Mouse (Mus musculus) hindbrain, embryonic 13.5 days (tissue): Measurements from ENCODE around the gene Efcab11. TPM values are rescaled to one million over a fixed set of nuclear protein-coding genes. Genes with fewer than 3 reads are reported as not detected.
A peak's percentile ranks its signal among the peaks of the same experiment; 100 is the strongest.

Experiments used
- ATAC-seq: fragments of 200-750 bp; cut with Nextera tagmentation; 2 replicates; pipeline ENCODE4 v1.8.0; 2017; ENCODE audit warnings: moderate TSS enrichment; ENCODE audit not compliant: low FRiP score
- H3K27ac ChIP-seq: fragments of 300-500 bp; sonication (generic); 2 replicates; pipeline ENCODE4 v1.5.1; 2015; ENCODE audit warnings: inconsistent platforms, mild to moderate bottlenecking, moderate library complexity
- H3K27me3 ChIP-seq: fragments of 300-500 bp; sonication (generic); 2 replicates; pipeline ENCODE4 v1.6.1; 2015; ENCODE audit warnings: mild to moderate bottlenecking, inconsistent platforms
- H3K36me3 ChIP-seq: fragments of 300-500 bp; sonication (generic); 2 replicates; pipeline ENCODE4 v1.6.1; 2015; ENCODE audit warnings: mild to moderate bottlenecking, inconsistent platforms
- H3K4me1 ChIP-seq: fragments of 300-500 bp; sonication (generic); replicated peaks from 2 replicates; pipeline ENCODE4 v1.6.1; 2015; ENCODE audit warnings: inconsistent platforms
- H3K4me2 ChIP-seq: fragments of 300-500 bp; sonication (generic); 2 replicates; pipeline ENCODE4 v1.6.1; 2015; ENCODE audit warnings: inconsistent platforms, mild to moderate bottlenecking, moderate library complexity
- H3K4me3 ChIP-seq: fragments of 300-500 bp; sonication (generic); 2 replicates; pipeline ENCODE4 v1.5.1; 2015; ENCODE audit warnings: mild to moderate bottlenecking, inconsistent platforms
- H3K9ac ChIP-seq: fragments of 300-500 bp; sonication (generic); 2 replicates; pipeline ENCODE4 v1.6.1; 2015; ENCODE audit warnings: mild to moderate bottlenecking, inconsistent platforms
- H3K9me3 ChIP-seq: fragments of 300-500 bp; sonication (generic); 2 replicates; pipeline ENCODE4 v1.6.1; 2016; ENCODE audit warnings: inconsistent platforms
- WGBS: fragments of 180-500 bp; shearing (Covaris S2); methylation state at CpG from one replicate; pipeline ENCODE4 v1.1.7; 2015; 5-methylcytosine and 5-hydroxymethylcytosine counted together
- polyA plus RNA-seq: library from polyadenylated mRNA; unstranded; fragments of >200 nt; fragmentation: Nextera tagmentation; extraction: Ambion mirVana; gene quantifications from 2 replicates; pipeline ENCODE4 v1.2.1, GENCODE M21; 2015

Gene Efcab11
- polyA plus RNA-seq, 1 experiment from 2014 or later = 5.7 TPM

- Histone ChIP-seq H3K36me3 (no peaks in the 10 kb centered on the region), H3K4me1 (peaks cover 22% of the 10 kb centered on the region), H3K4me2 (peak overlapping the region; percentile 39), H3K27me3 (no peaks in the 10 kb centered on the region), H3K9me3 (no peaks in the 10 kb centered on the region), H3K4me3 (peak overlapping the region; percentile 4), H3K27ac (peak overlapping the region; percentile 36), H3K9ac (0 out of 2 replicates have a peak overlapping the region, but pooled peaks have one; percentile 36)
- WGBS = 40% methylated on average over 15 of the region's 15 CpGs
- peak; percentile 94 for ATAC-seq
Observed at GRCm38 (mm10) chr12:99757754-99758526, 126.3 kb downstream of the Efcab11 start.

- peak overlapping the region; percentile 4 for H3K4me3 ChIP-seq
- H3K9me3 ChIP-seq = no peaks in the 10 kb centered on the region
- peak overlapping the region; percentile 36; the same call in 1 of the 2 replicates for H3K27ac ChIP-seq
- no peaks in the 10 kb centered on the region for H3K27me3 ChIP-seq
- no peaks in the 10 kb centered on the region for H3K36me3 ChIP-seq
- peak; percentile 57 for ATAC-seq
- H3K4me1 ChIP-seq = peaks cover 22% of the 10 kb centered on the region
- H3K9ac ChIP-seq = 0 out of 2 replicates have a peak overlapping the region, but pooled peaks have one; percentile 36
- H3K4me2 ChIP-seq = peak overlapping the region; percentile 39
- WGBS = 46% methylated on average over 18 of the region's 18 CpGs
Observed at GRCm38 (mm10) chr12:99756914-99757687, 127.1 kb downstream of the Efcab11 start.

- ATAC-seq = no peak
- Histone ChIP-seq H3K36me3 (no peaks in the 10 kb centered on the region), H3K4me1 (peaks cover 22% of the 10 kb centered on the region), H3K27ac (no peak overlapping the region), H3K4me3 (no peak overlapping the region), H3K4me2 (no peak overlapping the region), H3K9me3 (no peaks in the 10 kb centered on the region), H3K27me3 (no peaks in the 10 kb centered on the region), H3K9ac (no peak overlapping the region)
- WGBS = 84% methylated on average over 9 of the region's 9 CpGs
Observed at GRCm38 (mm10) chr12:99756213-99756612, 128.0 kb downstream of the Efcab11 start.

- no peaks in the 10 kb centered on the region for H3K27me3 ChIP-seq
- no peaks in the 10 kb centered on the region for H3K36me3 ChIP-seq
- 88% methylated on average over 11 of the region's 11 CpGs for WGBS
- no peaks in the 10 kb centered on the region for H3K9me3 ChIP-seq
- no peak overlapping the region for H3K4me2 ChIP-seq
- H3K4me1 ChIP-seq = peaks cover 21% of the 10 kb centered on the region
- H3K4me3 ChIP-seq = no peak overlapping the region
- H3K9ac ChIP-seq = no peak overlapping the region
- H3K27ac ChIP-seq = no peak overlapping the region
- no peak for ATAC-seq
Observed at GRCm38 (mm10) chr12:99752986-99753385, 131.3 kb downstream of the Efcab11 start.

GRCm38 (mm10) chr12:99749391-99749790 is 134.8 kb downstream of the Efcab11 start:
- WGBS = 59% methylated on average over 3 of the region's 3 CpGs

GRCm38 (mm10) chr12:99741631-99742030 is 142.6 kb downstream of the Efcab11 start:
- peaks cover 13% of the 10 kb centered on the region for H3K4me1 ChIP-seq
- no peaks in the 10 kb centered on the region for H3K27me3 ChIP-seq
- H3K9me3 ChIP-seq = no peaks in the 10 kb centered on the region
- no peak overlapping the region for H3K27ac ChIP-seq
- no peak overlapping the region for H3K4me2 ChIP-seq
- WGBS = 82% methylated on average over 8 of the region's 8 CpGs
- no peaks in the 10 kb centered on the region for H3K36me3 ChIP-seq
- H3K9ac ChIP-seq = no peak overlapping the region
- no peak overlapping the region for H3K4me3 ChIP-seq
- ATAC-seq = no peak

More at GRCm38 (mm10) chr12:99749391-99749790, 134.8 kb downstream of the Efcab11 start:
- H3K27ac ChIP-seq = no peak overlapping the region
- H3K36me3 ChIP-seq = no peaks in the 10 kb centered on the region
- no peak for ATAC-seq
- no peak overlapping the region for H3K9ac ChIP-seq
- H3K9me3 ChIP-seq = no peaks in the 10 kb centered on the region
- H3K27me3 ChIP-seq = no peaks in the 10 kb centered on the region
- peaks cover 5% of the 10 kb centered on the region; the same call in 1 of the 2 replicates for H3K4me1 ChIP-seq
- no peak overlapping the region for H3K4me2 ChIP-seq
- H3K4me3 ChIP-seq = no peak overlapping the region

- Histone ChIP-seq H3K4me1 (peaks cover 20% of the 10 kb centered on the region), H3K27ac (no peak overlapping the region), H3K9ac (no peak overlapping the region), H3K36me3 (no peaks in the 10 kb centered on the region), H3K4me2 (no peak overlapping the region), H3K4me3 (no peak overlapping the region), H3K9me3 (no peaks in the 10 kb centered on the region), H3K27me3 (no peaks in the 10 kb centered on the region)
- ATAC-seq = no peak
- 55% methylated on average over 5 of the region's 5 CpGs for WGBS
Observed at GRCm38 (mm10) chr12:99739211-99739610, 145.0 kb downstream of the Efcab11 start.

- no peak overlapping the region for H3K4me2 ChIP-seq
- no peak overlapping the region for H3K9ac ChIP-seq
- WGBS = 83% methylated on average over 6 of the region's 6 CpGs
Observed at GRCm38 (mm10) chr12:99738256-99738655, 146.0 kb downstream of the Efcab11 start.

GRCm38 (mm10) chr12:99736971-99737370 is 147.3 kb downstream of the Efcab11 start:
- H3K27ac ChIP-seq = peak overlapping the region; percentile 48

More at GRCm38 (mm10) chr12:99738256-99738655, 146.0 kb downstream of the Efcab11 start:
- Histone ChIP-seq H3K9me3 (no peaks in the 10 kb centered on the region), H3K4me3 (no peak overlapping the region), H3K4me1 (peaks cover 20% of the 10 kb centered on the region), H3K27me3 (no peaks in the 10 kb centered on the region), H3K36me3 (no peaks in the 10 kb centered on the region), H3K27ac (no peak overlapping the region)
- ATAC-seq = no peak

GRCm38 (mm10) chr12:99735172-99735571 is 149.1 kb downstream of the Efcab11 start:
- WGBS = 31% methylated on average over 10 of the region's 10 CpGs
- H3K4me1 ChIP-seq = peaks cover 20% of the 10 kb centered on the region
- H3K36me3 ChIP-seq = no peaks in the 10 kb centered on the region
- ATAC-seq = no peak
- H3K9ac ChIP-seq = no peak overlapping the region
- H3K4me3 ChIP-seq = no peak overlapping the region
- no peaks in the 10 kb centered on the region for H3K27me3 ChIP-seq
- H3K4me2 ChIP-seq = no peak overlapping the region
- H3K9me3 ChIP-seq = no peaks in the 10 kb centered on the region
- no peak overlapping the region for H3K27ac ChIP-seq

More at GRCm38 (mm10) chr12:99736971-99737370, 147.3 kb downstream of the Efcab11 start:
- WGBS = 50% methylated on average over 3 of the region's 3 CpGs
- no peaks in the 10 kb centered on the region for H3K9me3 ChIP-seq
- H3K4me1 ChIP-seq = peaks cover 20% of the 10 kb centered on the region
- peak; percentile 54; the same call in 1 of the 2 replicates for ATAC-seq
- no peaks in the 10 kb centered on the region for H3K36me3 ChIP-seq
- peak overlapping the region; percentile 19; the same call in 1 of the 2 replicates for H3K9ac ChIP-seq
- H3K4me2 ChIP-seq = no peak overlapping the region
- H3K27me3 ChIP-seq = no peaks in the 10 kb centered on the region
- H3K4me3 ChIP-seq = no peak overlapping the region

- Histone ChIP-seq H3K36me3 (no peaks in the 10 kb centered on the region), H3K4me3 (no peak overlapping the region), H3K9ac (no peak overlapping the region), H3K9me3 (no peaks in the 10 kb centered on the region), H3K4me1 (peaks cover 8% of the 10 kb centered on the region), H3K27me3 (no peaks in the 10 kb centered on the region), H3K27ac (no peak overlapping the region), H3K4me2 (no peak overlapping the region)
- WGBS = 99% methylated on average over 12 of the region's 12 CpGs
- no peak for ATAC-seq
Observed at GRCm38 (mm10) chr12:99724206-99724605, 160.0 kb downstream of the Efcab11 start.

- H3K4me2 ChIP-seq = no peak overlapping the region
- H3K4me3 ChIP-seq = no peak overlapping the region
- H3K27me3 ChIP-seq = no peaks in the 10 kb centered on the region
- no peaks in the 10 kb centered on the region for H3K9me3 ChIP-seq
- WGBS = 84% methylated on average over 8 of the region's 8 CpGs
- H3K9ac ChIP-seq = no peak overlapping the region
- no peak for ATAC-seq
- H3K4me1 ChIP-seq = peaks cover 8% of the 10 kb centered on the region
- H3K36me3 ChIP-seq = no peaks in the 10 kb centered on the region
- H3K27ac ChIP-seq = no peak overlapping the region
Observed at GRCm38 (mm10) chr12:99723791-99724190, 160.4 kb downstream of the Efcab11 start.
